Mouse (Mus musculus) midbrain, postnatal 0 days (tissue): ENCODE data around the gene Cntrob. TPM values are rescaled to one million over a fixed set of nuclear protein-coding genes. Genes with fewer than 3 reads are reported as not detected.

Experiments
- ATAC-seq: fragments of 200-750 bp; cut with Nextera tagmentation; 2 replicates; pipeline ENCODE4 v1.8.0; 2017; ENCODE audit warnings: moderate number of reproducible peaks, mild to moderate bottlenecking, moderate TSS enrichment, moderate library complexity; ENCODE audit not compliant: low FRiP score
- DNase-seq: peaks from one replicate; pipeline ENCODE4 v3.0.0-alpha.2; 2015; ENCODE audit warnings: low spot score
- H3K27ac ChIP-seq: fragments of 300-500 bp; sonication (generic); 2 replicates; pipeline ENCODE4 v1.5.1; 2014; ENCODE audit warnings: low read depth, mild to moderate bottlenecking, low read length, mixed read lengths
- H3K27me3 ChIP-seq: fragments of 300-500 bp; sonication (generic); 2 replicates; pipeline ENCODE4 v1.6.1; 2014; ENCODE audit warnings: low read length, control low read depth, mixed read lengths; ENCODE audit not compliant: insufficient read depth
- H3K36me3 ChIP-seq: fragments of 300-500 bp; sonication (generic); 2 replicates; pipeline ENCODE4 v1.6.1; 2014; ENCODE audit warnings: low read length, control low read depth, mixed read lengths; ENCODE audit not compliant: insufficient read depth
- H3K4me1 ChIP-seq: fragments of 300-500 bp; sonication (generic); 2 replicates; pipeline ENCODE4 v1.6.1; 2014; ENCODE audit warnings: mild to moderate bottlenecking, control low read depth, antibody characterized with exemption, low read length, mixed read lengths; ENCODE audit not compliant: insufficient read depth
- H3K4me2 ChIP-seq: fragments of 300-500 bp; sonication (generic); 2 replicates; pipeline ENCODE4 v1.6.1; 2014; ENCODE audit warnings: low read depth, mild to moderate bottlenecking, low read length, mixed read lengths; ENCODE audit not compliant: poor library complexity, severe bottlenecking
- H3K4me3 ChIP-seq: fragments of 300-500 bp; sonication (generic); 2 replicates; pipeline ENCODE4 v1.5.1; 2014; ENCODE audit warnings: low read depth, mild to moderate bottlenecking, low read length, moderate library complexity
- H3K9ac ChIP-seq: fragments of 300-500 bp; sonication (generic); replicated peaks from 2 replicates; pipeline ENCODE4 v1.6.1; 2014; ENCODE audit warnings: mild to moderate bottlenecking, low read length, moderate library complexity, mixed read lengths; ENCODE audit not compliant: poor library complexity, severe bottlenecking
- H3K9me3 ChIP-seq: fragments of 300-500 bp; sonication (generic); 2 replicates; pipeline ENCODE4 v1.6.1; 2016; ENCODE audit warnings: low read length, control low read depth
- CTCF ChIP-seq: IDR thresholded peaks from 2 replicates; pipeline ENCODE4 v1.5.1; 2016; ENCODE audit warnings: antibody characterized with exemption, mild to moderate bottlenecking
- WGBS: fragments of 180-500 bp; shearing (Covaris S2); extraction: QIAGEN DNeasy Blood & Tissue Kit; methylation state at CpG from one replicate; pipeline ENCODE4 v1.1.7; 2014; 5-methylcytosine and 5-hydroxymethylcytosine counted together
- polyA plus RNA-seq: library from polyadenylated mRNA; unstranded; fragments of >200 nt; fragmentation: Nextera tagmentation; extraction: Ambion mirVana; gene quantifications from 2 replicates; pipeline ENCODE4 v1.2.1, GENCODE M21; 2015
- total RNA-seq: library from RNA; depleted of rRNA; stranded (reverse); fragments of >200 nt; gene quantifications from 2 replicates; pipeline ENCODE4 v1.2.3, GENCODE M21; 2014

Cntrob gene
- total and polyA plus RNA-seq, 2 experiments from 2014 or later = 13.6 to 16.2 TPM

DNA sequence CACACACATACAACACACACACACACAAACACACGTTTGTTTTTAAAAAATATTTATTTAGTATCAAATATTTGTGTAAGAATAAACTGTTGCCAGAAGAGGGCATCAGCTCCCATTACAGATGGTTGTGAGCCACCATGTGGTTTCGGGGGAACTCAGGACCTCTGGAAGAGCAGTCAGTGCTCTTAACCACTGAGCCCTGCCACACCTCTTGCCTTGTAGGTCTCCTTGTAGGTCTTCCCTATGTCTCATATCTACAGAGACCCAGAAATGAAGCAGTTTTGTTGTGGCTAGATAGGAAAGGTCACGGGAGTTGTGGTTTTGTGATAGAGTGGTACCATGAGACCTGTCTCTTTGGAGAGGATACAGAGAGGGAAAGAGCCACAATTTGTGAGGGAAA, 10.3 kb upstream of the Cntrob start:
- ATAC-seq = no peak
- peaks cover 8% of the 10 kb centered on the region; the same call in 1 of the 2 replicates for H3K4me1 ChIP-seq
- WGBS = 63% methylated on average over 3 of the region's 3 CpGs
- no peaks in the 10 kb centered on the region for H3K9me3 ChIP-seq
- no peak overlapping the region for H3K4me2 ChIP-seq
- no peaks in the 10 kb centered on the region for H3K36me3 ChIP-seq
- no peak overlapping the region for H3K27ac ChIP-seq
- H3K27me3 ChIP-seq = no peaks in the 10 kb centered on the region
- no peak overlapping the region for H3K9ac ChIP-seq
- no peak for DNase-seq
- no peak overlapping the region for H3K4me3 ChIP-seq
- TF ChIP-seq CTCF = peak; percentile 56

DNA sequence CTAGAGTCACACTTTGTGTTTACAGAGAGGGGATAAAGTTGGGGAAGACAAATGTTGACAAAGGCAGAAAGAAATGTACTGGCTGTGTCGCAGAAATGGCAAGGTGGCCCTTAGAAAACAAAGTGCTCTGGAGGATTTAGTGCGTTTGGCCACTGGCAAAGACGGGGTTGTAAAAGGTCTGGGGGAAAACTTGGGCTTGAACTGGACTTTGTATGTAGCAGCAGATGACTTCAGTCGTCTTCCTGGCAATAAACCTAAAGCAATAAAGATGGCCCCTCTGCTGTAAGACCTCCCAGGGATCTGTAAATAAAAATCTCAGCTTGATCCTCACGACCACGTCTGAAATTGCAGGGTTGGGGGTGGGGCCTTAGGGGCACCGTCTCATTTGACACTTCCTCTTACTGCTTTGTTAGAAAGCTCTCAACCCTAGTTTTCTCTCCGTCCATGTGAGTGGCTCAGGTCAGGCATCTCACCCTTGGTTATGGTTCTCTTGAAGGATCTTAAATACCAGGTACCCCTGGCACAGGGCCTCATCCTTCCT, 9.2 kb upstream of the Cntrob start:
- peak overlapping the region; percentile 86 for H3K27ac ChIP-seq
- no peak for DNase-seq
- TF ChIP-seq CTCF = no peak
- ATAC-seq = no peak
- WGBS = 42% methylated on average over 8 of the region's 8 CpGs
- peak overlapping the region; percentile 41 for H3K4me3 ChIP-seq
- no peaks in the 10 kb centered on the region for H3K36me3 ChIP-seq
- peak overlapping the region; percentile 64 for H3K9ac ChIP-seq
- H3K4me1 ChIP-seq = peaks cover 8% of the 10 kb centered on the region; the same call in 1 of the 2 replicates
- 0 out of 2 replicates have a peak, but pooled peaks cover 2% of the 10 kb centered on the region for H3K27me3 ChIP-seq
- no peaks in the 10 kb centered on the region for H3K9me3 ChIP-seq
- peak overlapping the region; percentile 57 for H3K4me2 ChIP-seq

DNA sequence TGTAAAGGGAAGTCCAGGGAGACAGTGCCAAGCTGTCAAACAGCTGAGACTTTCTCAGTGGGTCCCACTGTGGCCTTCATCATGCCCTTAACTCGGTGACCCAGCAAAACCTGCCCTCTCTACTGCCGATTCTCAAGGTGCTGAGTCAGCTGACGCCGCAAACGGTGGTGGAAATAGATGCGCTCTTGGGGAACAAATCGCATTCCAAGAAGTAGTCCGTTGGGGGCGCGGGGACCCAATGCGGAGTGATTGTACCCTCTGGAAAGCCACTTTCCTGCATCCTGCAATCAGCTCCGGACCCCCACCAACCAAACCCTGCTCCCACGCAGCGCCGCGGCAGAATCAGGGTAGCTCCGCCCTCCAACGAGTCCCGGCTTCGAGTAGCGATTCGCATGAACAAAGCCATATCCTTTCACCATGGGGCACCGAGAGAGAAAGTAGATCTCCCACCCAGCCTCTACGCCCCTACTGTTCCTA, 8.4 kb upstream of the Cntrob start:
- Histone ChIP-seq H3K27me3 (0 out of 2 replicates have a peak, but pooled peaks cover 3% of the 10 kb centered on the region), H3K4me2 (peak overlapping the region; percentile 57), H3K9ac (peak overlapping the region; percentile 64), H3K4me3 (peak overlapping the region; percentile 41), H3K27ac (peak overlapping the region; percentile 86), H3K36me3 (no peaks in the 10 kb centered on the region), H3K9me3 (no peaks in the 10 kb centered on the region), H3K4me1 (peaks cover 8% of the 10 kb centered on the region; the same call in 1 of the 2 replicates)
- DNase-seq (peak; percentile 90), ATAC-seq (peak; percentile 84)
- no peak for TF ChIP-seq CTCF
- 1% methylated on average over 24 of the region's 24 CpGs for WGBS

DNA sequence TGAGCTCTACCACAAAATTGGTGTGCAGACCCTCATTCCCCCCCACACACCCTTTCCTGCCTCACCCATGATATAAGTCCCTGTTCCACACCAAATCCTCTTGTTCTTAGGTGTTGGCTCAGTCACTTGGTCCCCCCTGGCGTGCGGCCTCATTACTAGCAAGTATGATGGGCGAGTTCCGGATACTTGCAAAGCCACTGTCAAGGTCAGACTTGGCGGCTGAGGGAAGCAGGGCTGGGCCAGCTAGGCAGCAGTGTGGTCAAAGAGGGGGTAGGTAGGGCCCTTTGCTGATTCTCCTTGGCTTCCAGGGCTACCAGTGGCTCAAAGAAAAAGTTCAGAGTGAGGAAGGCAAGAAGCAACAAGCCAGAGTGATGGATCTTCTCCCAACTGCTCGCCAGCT, 7.6 kb upstream of the Cntrob start:
- H3K4me2 ChIP-seq = peak overlapping the region; percentile 57; the same call in 1 of the 2 replicates

DNA sequence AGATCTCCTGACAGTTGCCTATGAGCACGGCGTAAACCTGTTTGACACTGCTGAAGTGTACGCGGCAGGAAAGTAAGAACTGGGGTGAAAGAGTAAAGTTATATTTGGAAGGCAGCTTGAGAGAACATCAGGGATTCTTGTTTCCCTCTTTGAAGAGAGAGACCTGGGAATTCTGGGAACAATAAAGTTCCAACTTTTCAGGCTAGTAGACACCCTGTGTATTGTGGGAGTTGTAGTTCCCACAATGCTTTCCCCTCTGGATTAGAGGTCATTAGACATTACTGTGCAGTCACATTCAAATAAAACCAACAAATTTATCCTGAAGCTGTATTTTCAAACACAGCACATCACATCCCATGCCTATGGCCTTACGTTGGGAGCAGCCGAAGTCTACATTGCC, 4.9 kb upstream of the Cntrob start:
- H3K4me3 ChIP-seq = no peak overlapping the region
- no peaks in the 10 kb centered on the region for H3K36me3 ChIP-seq
- H3K9me3 ChIP-seq = no peaks in the 10 kb centered on the region
- no peak for ATAC-seq
- peak; percentile 12 for DNase-seq
- no peak overlapping the region for H3K27ac ChIP-seq
- peaks cover 11% of the 10 kb centered on the region; the same call in 1 of the 2 replicates for H3K4me1 ChIP-seq
- H3K9ac ChIP-seq = no peak overlapping the region
- WGBS = 95% methylated on average over 6 of the region's 6 CpGs
- no peak for TF ChIP-seq CTCF
- no peak overlapping the region for H3K4me2 ChIP-seq
- 0 out of 2 replicates have a peak, but pooled peaks cover 3% of the 10 kb centered on the region for H3K27me3 ChIP-seq

More for the DNA sequence above, 7.6 kb upstream of the Cntrob start:
- peaks cover 8% of the 10 kb centered on the region; the same call in 1 of the 2 replicates for H3K4me1 ChIP-seq
- no peak for TF ChIP-seq CTCF
- no peak overlapping the region for H3K27ac ChIP-seq
- H3K4me3 ChIP-seq = no peak overlapping the region
- no peak overlapping the region for H3K9ac ChIP-seq
- no peak for ATAC-seq
- H3K9me3 ChIP-seq = no peaks in the 10 kb centered on the region
- H3K36me3 ChIP-seq = no peaks in the 10 kb centered on the region
- 0 out of 2 replicates have a peak, but pooled peaks cover 3% of the 10 kb centered on the region for H3K27me3 ChIP-seq
- WGBS = 97% methylated on average over 6 of the region's 6 CpGs
- DNase-seq = no peak

DNA sequence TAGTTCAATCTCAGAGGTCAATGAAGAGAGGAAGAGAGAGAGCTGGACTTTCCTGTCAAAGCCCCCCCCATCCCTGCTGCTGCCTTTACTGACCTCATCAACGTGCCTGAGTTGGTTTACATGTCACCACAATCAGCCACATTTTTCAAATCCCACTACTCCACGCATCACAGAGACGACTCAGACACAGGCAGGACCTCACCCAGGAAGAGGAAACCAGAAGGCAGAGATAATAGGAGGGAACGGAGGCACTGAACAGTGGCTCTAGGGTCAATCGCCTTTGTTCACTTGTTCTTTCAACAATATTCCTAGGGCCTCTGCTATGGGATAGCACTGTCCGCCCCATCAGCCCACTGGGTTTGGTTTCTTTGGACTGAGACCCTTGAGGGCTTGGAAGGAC, 4.1 kb upstream of the Cntrob start:
- no peak for ATAC-seq
- H3K36me3 ChIP-seq = no peaks in the 10 kb centered on the region
- 63% methylated on average over 6 of the region's 6 CpGs for WGBS
- H3K4me1 ChIP-seq = peaks cover 14% of the 10 kb centered on the region; the same call in 1 of the 2 replicates
- H3K27ac ChIP-seq = no peak overlapping the region
- H3K27me3 ChIP-seq = 0 out of 2 replicates have a peak, but pooled peaks cover 3% of the 10 kb centered on the region
- no peak overlapping the region for H3K4me3 ChIP-seq
- H3K9me3 ChIP-seq = no peaks in the 10 kb centered on the region
- no peak overlapping the region for H3K4me2 ChIP-seq
- no peak for DNase-seq
- no peak for TF ChIP-seq CTCF
- H3K9ac ChIP-seq = no peak overlapping the region
